Mouse (Mus musculus) small intestine, adult 2 months (tissue): ENCODE measurements around the gene Ceacam1.

Experiments used
- CTCF ChIP-seq: fragments of 200-500 bp; IDR thresholded peaks from 2 replicates; pipeline ENCODE4 v1.5.1; 2012; ENCODE audit warnings: low read depth, mild to moderate bottlenecking, control low read depth, inconsistent platforms, low read length, moderate library complexity, mixed read lengths; ENCODE audit not compliant: insufficient replicate concordance, insufficient read length; ENCODE audit errors: extremely low read depth
- POLR2A ChIP-seq: fragments of 200-500 bp; IDR thresholded peaks from 2 replicates; pipeline ENCODE4 v1.6.1; 2012; ENCODE audit warnings: low read depth, mild to moderate bottlenecking, control low read depth, inconsistent platforms, low read length, moderate library complexity

GRCm38 (mm10) chr7:25439978-25440815 is 37.2 kb downstream of the Ceacam1 start:
- no peak for TF ChIP-seq CTCF
- no peak for TF ChIP-seq POLR2A
